Mouse (Mus musculus): Measurements from ENCODE around the gene Cacnb2.

GRCm38 (mm10) chr2:14801446-14802046, 198.7 kb downstream of the Cacnb2 start:
- TF ChIP-seq CTCF (IDR thresholded peaks at IDR 0.05; ENCODE audit: low read depth, low read length) (no peak), POLR2A (IDR thresholded peaks at IDR 0.05; ENCODE audit: extremely low read depth, insufficient read depth, low read length) (no peak)

Data from liver, adult 2 months (tissue).